Mouse (Mus musculus) spleen, postnatal 36 days (tissue): ENCODE data around the gene Trmt10a.
A peak's percentile ranks its signal among the peaks of the same experiment; 100 is the strongest.

Source experiments
- DNase-seq, 2 experiments: peaks; one replicate each; pipeline ENCODE4 v3.0.0; 2022; ENCODE audit warnings: low spot score in 2 of 2, mixed read lengths in 1 of 2

The Trmt10a gene

GRCm38 (mm10) chr3:138197093-138197492 is 53.8 kb downstream of the Trmt10a start:
- DNase-seq: no peak

GRCm38 (mm10) chr3:138197556-138197955 is 54.3 kb downstream of the Trmt10a start:
- DNase-seq: no peak

- peak; percentile 47 to 53 for DNase-seq
Measured at GRCm38 (mm10) chr3:138197973-138198721, 54.9 kb downstream of the Trmt10a start.

GRCm38 (mm10) chr3:138198722-138199068 is 55.4 kb downstream of the Trmt10a start:
- DNase-seq: no peak

GRCm38 (mm10) chr3:138208821-138209220 is 65.6 kb downstream of the Trmt10a start:
- DNase-seq: no peak
